In the genomic region with DNA sequence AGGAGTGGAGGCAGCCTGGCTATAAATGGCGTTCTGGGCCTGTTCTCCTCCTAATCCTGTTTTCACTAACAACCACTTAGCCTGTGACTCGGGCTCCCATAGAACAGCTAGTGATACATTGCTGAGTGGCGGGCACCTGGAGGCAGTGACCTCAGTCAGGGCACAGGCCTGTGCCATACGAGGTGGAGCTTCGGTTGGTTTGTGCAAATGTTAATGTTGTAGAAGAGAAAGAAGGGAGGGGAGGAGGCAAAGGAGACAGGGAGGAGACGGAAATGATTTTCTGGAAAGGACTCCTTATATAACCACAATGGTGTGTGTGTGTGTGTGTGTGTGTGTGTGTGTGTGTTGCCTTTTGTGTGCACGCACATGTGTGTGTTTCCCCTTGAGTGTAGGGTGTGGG, we compare ENCODE assay signal across 21 mouse cellular contexts.
A peak's percentile ranks its signal among the peaks of the same experiment; 100 is the strongest.
DNase-seq lines count a peak whose midpoint lies in the region; ATAC-seq and TF ChIP-seq lines count a peak whose summit lies in the region.
"Had no signal": no experiment of that assay in that cellular context is flagged by ENCODE, and none has a peak within 500 bp of the region (broad histone marks: within the 10 kb centered on the region; RNA-seq: fewer than 3 reads in every experiment).

No protein-coding gene starts in this region.

- no peak overlapping the region for H3K4me3 ChIP-seq in hindbrain, embryonic 12.5 days
- no peak overlapping the region for H3K4me3 ChIP-seq in hindbrain, postnatal 0 days (ENCODE audit: low read length)
- no peak overlapping the region for H3K4me3 ChIP-seq in neural tube, embryonic 15.5 days (replicated peaks)
- H3K4me3 ChIP-seq: embryonic facial prominence, embryonic 12.5 days; erythroblast, embryonic 14.5 days; midbrain, embryonic 13.5 days had no signal

- H3K27ac ChIP-seq in hindbrain, embryonic 12.5 days: peak overlapping the region; percentile 55
- H3K27ac ChIP-seq in hindbrain, postnatal 0 days: no peak overlapping the region
- H3K27ac ChIP-seq in neural tube, embryonic 15.5 days (replicated peaks): no peak overlapping the region
- H3K27ac ChIP-seq: embryonic facial prominence, embryonic 12.5 days; kidney, postnatal 0 days; liver, embryonic 14.5 days; midbrain, embryonic 13.5 days had no signal

- no peak for DNase-seq in hindbrain, postnatal 0 days (ENCODE audit: low spot score)
- DNase-seq in neural tube, embryonic 10.5 days (ENCODE audit: extremely low spot score, low spot score): peak; percentile 17
- peak; percentile 36 to 56 for DNase-seq in kidney, postnatal 36 days
- no peak for DNase-seq in lung, postnatal 4 days
- no peak for DNase-seq in c-Kit-positive CD71-positive TER-119-positive erythroid progenitor cells, embryonic 14.5 days (ENCODE audit: low spot score)
- DNase-seq: adrenal gland, adult 8-10 months; B cell, adult 2 months; cerebellum, adult 9-11 months; gastrocnemius, postnatal 25 days; right cerebral cortex, postnatal 14 days; spleen, adult 18-20 months; thymus, postnatal 4 days had no signal

- H3K9ac ChIP-seq in hindbrain, embryonic 12.5 days: no peak overlapping the region
- no peak overlapping the region for H3K9ac ChIP-seq in hindbrain, postnatal 0 days (replicated peaks; ENCODE audit: low read length)
- H3K9ac ChIP-seq in neural tube, embryonic 15.5 days (replicated peaks): no peak overlapping the region
- H3K9ac ChIP-seq: embryonic facial prominence, embryonic 12.5 days; liver, embryonic 14.5 days; midbrain, embryonic 13.5 days had no signal

- H3K27me3 ChIP-seq in hindbrain, embryonic 12.5 days: no peaks in the 10 kb centered on the region
- no peaks in the 10 kb centered on the region for H3K27me3 ChIP-seq in hindbrain, postnatal 0 days (ENCODE audit: insufficient read depth, low read length)
- no peaks in the 10 kb centered on the region for H3K27me3 ChIP-seq in neural tube, embryonic 15.5 days (replicated peaks)
- H3K27me3 ChIP-seq: embryonic facial prominence, embryonic 12.5 days had no signal

- no peak for TF ChIP-seq CTCF in hindbrain, postnatal 0 days (IDR thresholded peaks at IDR 0.05; ENCODE audit: low read depth)

- 67% methylated on average over 7 of the region's 7 CpGs for whole genome bisulfite sequencing in hindbrain, embryonic 12.5 days
- 62% methylated on average over 7 of the region's 7 CpGs for WGBS in hindbrain, postnatal 0 days
- 56% methylated on average over 7 of the region's 7 CpGs for WGBS in neural tube, embryonic 15.5 days

- H3K4me1 ChIP-seq in hindbrain, embryonic 12.5 days: peaks cover 30% of the 10 kb centered on the region
- peaks cover 7% of the 10 kb centered on the region; the same call in 1 of the 2 replicates for H3K4me1 ChIP-seq in hindbrain, postnatal 0 days (ENCODE audit: insufficient read depth, low read length)
- peaks cover 20% of the 10 kb centered on the region for H3K4me1 ChIP-seq in neural tube, embryonic 15.5 days

- no peak for ATAC-seq in hindbrain, embryonic 12.5 days (ENCODE audit: low FRiP score)
- ATAC-seq in hindbrain, postnatal 0 days: no peak
- no peak for ATAC-seq in neural tube, embryonic 15.5 days (ENCODE audit: low FRiP score)
- ATAC-seq: forebrain, embryonic 14.5 days; hindbrain, embryonic 16.5 days; midbrain, embryonic 13.5 days had no signal

- H3K4me2 ChIP-seq in hindbrain, embryonic 12.5 days (replicated peaks): no peak overlapping the region
- no peak overlapping the region for H3K4me2 ChIP-seq in hindbrain, postnatal 0 days (ENCODE audit: low read depth, low read length)
- H3K4me2 ChIP-seq in neural tube, embryonic 15.5 days: no peak overlapping the region
- H3K4me2 ChIP-seq: embryonic facial prominence, embryonic 12.5 days; midbrain, embryonic 13.5 days had no signal

- peaks cover 6% of the 10 kb centered on the region; the same call in 1 of the 2 replicates for H3K9me3 ChIP-seq in hindbrain, embryonic 12.5 days (replicated peaks)
- H3K9me3 ChIP-seq in hindbrain, postnatal 0 days (ENCODE audit: low read length): no peaks in the 10 kb centered on the region
- no peaks in the 10 kb centered on the region for H3K9me3 ChIP-seq in neural tube, embryonic 15.5 days (replicated peaks)
- H3K9me3 ChIP-seq: embryonic facial prominence, embryonic 12.5 days; midbrain, embryonic 13.5 days had no signal

- no peaks in the 10 kb centered on the region for H3K36me3 ChIP-seq in hindbrain, embryonic 12.5 days
- H3K36me3 ChIP-seq in hindbrain, postnatal 0 days (ENCODE audit: insufficient read depth, low read length): no peaks in the 10 kb centered on the region
- H3K36me3 ChIP-seq in neural tube, embryonic 15.5 days: no peaks in the 10 kb centered on the region
- H3K36me3 ChIP-seq: embryonic facial prominence, embryonic 12.5 days; midbrain, embryonic 13.5 days had no signal

Comparison
In these comparisons a context has a peak if more than half of its experiments do, and no peak if none do; other contexts are left out.
1. DNase-seq: peak in neural tube, embryonic 10.5 days (single experiment) and kidney, postnatal 36 days (2 of 2); none in hindbrain, postnatal 0 days (single experiment), lung, postnatal 4 days (0 of 2) and c-Kit-positive CD71-positive TER-119-positive erythroid progenitor cells, embryonic 14.5 days (single experiment).